Mouse (Mus musculus): ENCODE data around the gene Mgea5. TPM values are rescaled to one million over a fixed set of nuclear protein-coding genes. Genes with fewer than 3 reads are reported as not detected.

Gene Mgea5
- total RNA-seq, 4 experiments from 2014 or later = 142 to 157 (median 154) TPM

DNA sequence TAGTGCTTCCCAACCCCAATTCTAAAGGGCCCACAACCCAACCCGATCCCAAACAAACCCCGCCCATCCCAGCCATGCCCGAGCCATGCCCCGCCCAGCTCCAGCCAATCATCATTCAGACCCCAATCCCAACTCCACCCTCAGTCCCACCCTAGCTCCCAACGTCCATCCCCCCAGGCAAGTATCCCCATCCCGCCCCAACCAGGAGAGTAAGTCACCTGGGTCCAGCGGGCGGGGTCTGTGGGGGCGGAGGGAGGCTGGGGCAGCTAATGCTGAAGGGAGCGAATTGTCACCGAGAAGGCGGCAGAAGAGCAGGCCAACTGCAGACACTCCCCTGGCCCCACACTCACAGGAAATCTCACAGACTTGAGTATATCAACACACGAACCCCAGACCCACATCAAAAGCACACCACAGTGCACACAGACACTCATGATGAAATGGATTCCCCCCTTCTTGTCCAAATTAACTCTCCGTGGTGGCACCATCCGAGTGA lies 12.5 kb upstream of the Mgea5 start:
- DNase-seq (ENCODE audit: low spot score in 2 of 2) = no peak

DNA sequence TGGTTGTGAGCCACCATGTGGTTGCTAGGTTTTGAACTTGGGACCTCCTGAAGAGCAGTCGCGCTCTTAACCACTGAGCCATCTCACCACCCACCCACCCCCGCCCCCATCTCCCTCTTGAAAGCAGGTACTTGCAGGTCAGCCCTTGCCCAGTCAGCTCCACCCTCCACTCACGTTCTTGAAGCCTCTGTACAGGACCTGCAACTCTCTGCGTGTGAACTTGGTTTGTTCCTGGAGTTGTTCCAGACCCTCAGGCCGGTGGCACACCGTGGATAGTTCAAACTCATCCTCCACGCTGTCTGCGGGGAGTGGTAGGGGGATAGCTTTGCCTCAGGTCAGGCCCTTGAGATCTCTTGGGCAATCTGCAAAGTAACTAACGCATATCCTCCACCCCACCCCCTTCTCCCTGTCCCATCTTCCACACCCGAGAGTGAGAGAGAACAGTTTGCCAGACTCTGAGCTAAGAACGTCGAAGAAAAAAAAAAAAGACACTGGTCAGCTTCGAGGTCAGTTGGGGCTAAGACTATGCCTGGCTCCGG lies 11.8 kb upstream of the Mgea5 start:
- no peak for DNase-seq (ENCODE audit: low spot score in 2 of 2)

DNA sequence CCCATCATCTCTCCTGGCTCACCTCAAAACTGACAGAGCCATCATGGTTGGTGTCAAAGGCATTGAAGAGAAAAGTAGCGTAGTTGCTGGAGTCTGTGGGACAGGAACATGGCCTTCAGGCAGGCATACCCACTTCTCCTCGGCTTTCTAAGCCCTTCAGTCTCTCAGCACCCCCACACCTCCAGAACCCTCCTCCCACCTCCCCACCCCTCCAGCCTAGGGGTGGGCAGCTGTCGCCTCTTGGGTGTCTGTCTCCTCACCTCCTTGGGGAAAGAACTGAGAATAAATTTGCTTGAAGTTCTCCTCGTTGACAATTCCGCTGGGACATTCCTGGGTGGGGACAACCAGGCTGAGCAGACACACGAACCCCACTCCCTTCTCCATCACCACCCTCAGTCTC lies 11.1 kb upstream of the Mgea5 start:
- no peak for DNase-seq (ENCODE audit: low spot score in 2 of 2)

DNA sequence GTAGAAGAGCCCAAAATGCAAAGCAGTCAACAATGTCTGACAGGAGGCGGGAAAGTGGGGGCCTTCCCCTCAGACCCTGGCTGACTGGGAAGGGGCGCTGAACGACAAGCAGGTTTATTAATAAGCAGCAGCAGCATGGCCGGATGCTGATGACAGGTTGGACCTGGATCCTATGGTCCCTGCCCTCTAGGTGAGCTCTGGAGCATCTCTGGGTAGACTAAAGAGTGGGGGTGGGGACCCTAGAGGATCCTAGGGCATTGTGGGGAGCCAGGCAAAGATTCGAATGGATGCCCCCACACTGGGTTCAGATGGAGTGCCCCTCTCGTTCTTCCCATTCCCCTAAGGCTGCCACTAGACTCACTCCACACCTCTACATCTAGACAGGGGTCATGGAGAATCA lies 8.8 kb upstream of the Mgea5 start:
- no peak for DNase-seq (ENCODE audit: low spot score in 2 of 2)

DNA sequence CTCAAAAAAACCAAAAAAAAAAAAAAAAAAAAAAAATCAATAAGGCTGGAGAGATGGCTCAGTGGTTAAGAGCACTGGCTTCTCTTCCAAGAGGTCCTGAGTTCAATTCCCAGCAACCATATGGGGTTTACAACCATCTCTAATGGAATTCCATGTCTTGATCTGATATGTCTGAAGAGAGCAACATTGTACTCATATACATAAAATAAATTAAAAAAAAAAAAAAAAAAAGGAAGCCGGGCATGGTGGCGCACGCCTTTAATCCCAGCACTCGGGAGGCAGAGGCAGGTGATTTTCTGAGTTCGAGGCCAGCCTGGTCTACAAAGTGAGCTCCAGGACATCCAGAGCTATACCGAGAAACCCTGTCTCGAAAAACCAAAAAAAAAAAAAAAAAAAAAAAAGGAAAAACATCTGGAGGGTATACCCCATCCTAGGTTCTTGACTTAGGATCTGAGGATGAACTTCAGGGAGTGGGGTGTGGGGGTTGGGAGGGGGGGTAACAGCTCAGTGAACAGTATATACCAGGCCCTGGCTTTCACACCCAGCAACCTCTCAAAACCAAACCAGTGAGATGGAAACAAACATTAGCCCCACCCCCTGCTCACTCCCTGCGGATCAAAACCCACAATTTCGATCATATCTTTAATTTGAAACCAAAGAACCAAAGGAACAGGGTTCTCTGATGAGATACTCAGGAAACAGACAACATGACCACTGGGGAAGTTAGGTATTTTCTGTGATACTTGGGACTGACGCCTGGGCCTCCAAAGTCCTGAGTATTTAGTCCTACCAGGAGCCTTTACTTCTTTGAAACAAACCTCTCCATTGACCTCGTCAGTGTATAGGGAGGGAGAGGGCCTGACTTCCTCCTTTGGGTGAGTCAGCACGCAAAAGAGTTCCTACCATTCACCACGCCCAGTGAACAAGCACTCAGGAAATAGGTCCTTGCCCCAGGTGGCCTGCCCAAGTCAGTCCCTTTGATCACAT lies 6.5 kb upstream of the Mgea5 start:
- no peak for DNase-seq (ENCODE audit: low spot score in 2 of 2)

DNA sequence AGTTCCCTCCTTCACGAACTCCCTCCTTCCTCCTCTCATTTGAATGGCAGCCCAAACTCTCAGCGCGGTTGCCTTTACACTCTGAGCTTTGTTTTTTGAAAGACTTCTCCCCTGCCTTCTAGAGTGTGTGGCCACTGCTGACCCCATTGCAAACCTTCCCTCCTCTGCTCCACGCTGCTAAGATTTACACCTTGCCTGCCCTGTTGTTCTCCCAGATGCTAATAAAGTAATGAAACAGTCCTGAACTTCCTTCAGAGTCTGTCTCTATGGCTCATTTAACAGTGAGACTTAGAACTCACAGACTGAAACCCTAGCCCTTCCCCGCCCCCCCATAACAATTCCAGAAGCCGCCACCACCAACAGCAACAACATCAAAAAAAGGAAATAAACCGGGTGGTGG lies 5.7 kb upstream of the Mgea5 start:
- no peak for DNase-seq (ENCODE audit: low spot score in 2 of 2)

DNA sequence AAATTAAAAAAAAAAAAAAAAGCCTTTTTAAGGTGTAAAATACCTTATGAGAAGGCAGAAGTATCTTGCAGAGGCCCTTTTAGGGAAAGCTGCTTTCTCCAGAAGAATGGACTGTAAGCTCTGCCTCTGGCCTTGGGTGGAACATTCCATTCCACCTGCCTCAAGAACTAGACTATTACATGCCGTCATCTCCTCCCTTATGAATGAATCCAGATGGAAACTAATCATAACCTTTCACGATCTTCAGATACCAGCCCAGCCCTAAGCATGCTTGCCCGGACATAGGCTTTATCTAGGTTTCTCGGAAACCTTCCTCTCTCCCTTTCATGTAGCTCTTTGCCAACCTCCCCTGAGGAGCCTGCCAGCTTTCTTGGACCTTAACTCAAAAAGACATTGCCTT lies 4.7 kb upstream of the Mgea5 start:
- no peak for DNase-seq (ENCODE audit: low spot score in 2 of 2)

DNA sequence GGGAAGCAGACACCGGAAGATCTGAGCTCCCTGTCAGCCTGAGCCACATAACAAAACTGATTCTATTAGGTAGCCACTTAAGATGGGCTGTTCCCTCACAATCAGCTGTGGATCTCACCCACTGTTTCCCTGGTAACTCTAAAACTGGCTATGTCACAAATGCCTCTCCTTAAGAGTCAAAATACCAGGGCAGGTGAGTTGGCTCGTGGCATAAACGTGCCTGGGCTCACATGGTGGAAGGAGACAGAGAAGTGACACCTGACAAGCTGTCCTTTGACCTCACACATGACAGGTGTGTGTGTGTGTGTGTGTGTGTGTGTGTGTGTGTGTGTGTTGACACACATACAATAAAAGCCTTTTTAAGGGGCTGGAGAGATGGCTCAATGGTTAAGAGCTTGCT lies 3.8 kb upstream of the Mgea5 start:
- no peak for DNase-seq (ENCODE audit: low spot score in 2 of 2)

DNA sequence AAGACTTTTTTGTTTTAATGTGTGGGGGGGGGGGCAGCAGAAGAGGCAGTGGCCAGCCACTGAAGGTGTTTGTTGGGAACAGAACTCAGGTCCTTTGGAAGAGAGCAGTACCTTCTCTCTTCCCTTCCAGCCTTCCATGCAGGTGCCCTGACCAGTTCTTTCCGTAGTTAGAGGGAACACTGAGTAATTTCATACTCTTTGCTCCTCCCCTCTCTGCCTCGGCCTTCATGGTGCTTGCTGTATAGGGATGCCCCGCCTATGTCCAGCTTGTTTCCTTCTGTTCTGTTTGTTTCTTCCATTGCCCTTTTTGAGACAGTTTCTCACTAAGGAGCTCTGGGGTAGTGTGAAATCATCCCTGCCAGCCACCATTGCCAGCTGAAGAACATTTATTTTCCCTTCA lies 1.8 kb upstream of the Mgea5 start:
- DNase-seq (ENCODE audit: low spot score in 2 of 2) = no peak

DNA sequence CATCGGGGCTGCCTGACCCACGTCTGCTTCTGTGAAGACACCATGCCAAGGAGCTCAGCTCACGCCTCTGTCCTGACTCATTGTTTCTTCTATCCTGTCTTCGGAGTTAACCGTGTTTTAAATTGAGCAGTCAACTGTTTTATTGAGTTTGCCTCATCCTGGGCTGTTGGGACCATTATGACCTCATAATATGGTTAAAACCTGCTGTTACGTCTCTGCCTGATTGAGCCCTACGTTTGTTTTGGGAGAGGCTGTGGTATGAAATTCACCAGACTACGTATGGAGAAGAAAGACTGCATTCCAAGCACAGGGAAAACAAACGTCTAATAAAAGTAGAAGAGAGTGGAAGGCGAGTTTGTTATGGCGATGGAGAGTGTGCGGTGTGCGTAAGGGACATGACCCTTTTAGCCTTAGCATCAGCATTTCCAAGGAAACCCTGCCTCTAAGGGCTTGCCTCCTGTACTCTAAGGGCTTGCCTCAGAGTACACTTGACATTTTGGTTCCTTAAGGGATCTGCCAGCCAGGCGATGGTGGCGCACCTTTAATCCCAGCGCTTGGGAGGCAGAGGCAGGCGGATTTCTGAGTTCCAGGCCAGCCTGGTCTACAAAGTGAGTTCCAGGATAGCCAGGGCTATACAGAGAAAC lies 418 bp upstream of the Mgea5 start:
- no peak for DNase-seq (ENCODE audit: low spot score in 2 of 2)

DNA sequence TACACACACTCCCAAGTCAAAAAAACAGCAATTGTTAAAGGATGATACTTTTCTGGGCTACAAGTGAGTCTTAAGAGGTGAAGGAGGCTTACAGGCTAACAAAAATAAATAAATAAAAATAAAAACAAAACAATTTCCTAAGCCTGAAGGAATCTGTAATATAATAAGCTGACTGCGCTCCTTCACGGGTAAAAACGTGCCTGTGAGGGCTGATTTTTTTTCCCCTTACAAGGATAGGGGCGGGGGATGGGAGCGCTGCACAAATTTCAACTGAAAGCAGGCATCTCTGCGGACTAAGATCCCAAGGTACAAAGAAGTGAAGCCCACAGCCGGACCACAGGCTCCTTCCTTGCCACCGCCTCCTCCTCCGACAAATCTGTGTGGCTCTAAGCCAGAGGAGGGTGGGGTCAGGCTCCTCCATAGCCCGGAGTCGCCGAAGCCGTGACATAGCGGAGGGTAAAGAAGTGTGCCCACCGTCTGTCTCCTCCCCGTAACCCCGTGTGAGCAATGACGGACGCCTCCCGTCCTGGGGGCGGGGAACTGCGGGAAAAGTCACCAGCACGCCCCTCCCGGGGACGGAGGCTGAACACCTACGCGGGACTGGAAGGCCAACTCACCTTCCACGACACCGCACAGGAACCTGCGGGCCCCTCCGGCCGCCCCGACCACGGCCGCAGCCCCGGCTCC lies 1.2 kb downstream of the Mgea5 start:
- peak; percentile 53 to 59 for DNase-seq (ENCODE audit: low spot score in 2 of 2)

DNA sequence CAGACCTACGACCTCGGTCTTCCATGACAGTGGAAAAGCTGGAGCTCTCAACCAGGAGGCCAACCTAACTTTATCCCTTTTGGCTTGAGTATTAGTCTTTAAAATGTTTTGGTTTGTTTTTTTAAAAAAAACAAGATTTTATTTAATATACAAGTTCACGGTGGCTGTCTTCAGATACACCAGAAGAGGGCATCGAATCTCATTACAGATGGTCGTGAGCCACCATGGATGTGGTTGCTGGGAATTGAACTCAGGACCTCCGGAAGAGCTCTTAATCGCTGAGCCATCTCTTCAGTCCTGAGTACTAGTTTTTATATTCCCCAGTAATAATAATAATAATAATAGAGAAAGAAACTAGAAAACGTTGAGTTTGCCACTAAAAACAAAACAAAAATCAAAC lies 2.0 kb downstream of the Mgea5 start:
- no peak for DNase-seq (ENCODE audit: low spot score in 2 of 2)

DNA sequence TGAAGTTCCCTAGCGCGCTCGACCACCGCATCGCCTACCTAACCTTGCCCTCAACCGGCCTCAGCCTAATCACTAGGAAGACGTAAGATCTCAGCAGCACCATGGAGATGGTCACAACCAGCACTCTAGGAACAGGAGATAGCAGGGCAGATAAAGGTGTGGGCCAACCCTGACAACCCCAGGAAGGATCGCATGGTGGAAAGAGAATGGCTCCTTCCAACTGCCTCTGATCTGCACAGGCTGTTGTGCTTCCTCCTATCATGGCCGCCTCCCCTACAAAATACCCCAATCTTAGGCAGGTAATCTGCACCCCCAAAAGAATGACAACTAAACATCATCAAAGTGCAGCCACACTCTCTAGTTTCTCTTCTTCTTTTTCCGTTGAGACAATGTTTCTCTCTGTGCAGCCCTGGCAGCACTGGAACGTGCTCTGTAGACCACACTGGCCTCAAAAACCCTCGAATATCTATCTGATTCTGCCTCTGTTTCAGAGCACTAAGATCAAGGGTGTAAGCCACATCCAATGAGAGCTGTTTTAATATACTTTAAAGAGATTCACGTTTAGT lies 3.2 kb downstream of the Mgea5 start:
- DNase-seq (ENCODE audit: low spot score in 2 of 2) = no peak

DNA sequence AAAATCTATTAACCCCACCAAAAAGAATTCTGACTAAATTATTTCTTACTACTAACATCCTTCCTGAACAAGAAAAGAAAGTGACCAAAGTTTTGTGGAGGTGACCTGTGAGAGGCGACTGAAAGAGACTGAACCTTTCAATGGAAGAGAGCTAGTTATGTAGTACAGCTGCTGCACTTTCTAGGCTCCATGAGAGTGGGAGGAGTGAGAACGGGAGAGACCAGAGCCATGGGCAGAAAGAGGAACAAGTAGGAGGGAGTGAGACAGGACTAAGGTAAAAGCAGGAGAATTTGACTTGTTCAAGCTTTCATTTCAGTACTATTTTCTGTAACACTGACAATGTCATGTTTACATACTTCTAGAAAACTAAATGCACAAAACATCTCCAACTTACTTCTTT lies 8.2 kb downstream of the Mgea5 start:
- DNase-seq (ENCODE audit: low spot score in 2 of 2) = no peak

DNA sequence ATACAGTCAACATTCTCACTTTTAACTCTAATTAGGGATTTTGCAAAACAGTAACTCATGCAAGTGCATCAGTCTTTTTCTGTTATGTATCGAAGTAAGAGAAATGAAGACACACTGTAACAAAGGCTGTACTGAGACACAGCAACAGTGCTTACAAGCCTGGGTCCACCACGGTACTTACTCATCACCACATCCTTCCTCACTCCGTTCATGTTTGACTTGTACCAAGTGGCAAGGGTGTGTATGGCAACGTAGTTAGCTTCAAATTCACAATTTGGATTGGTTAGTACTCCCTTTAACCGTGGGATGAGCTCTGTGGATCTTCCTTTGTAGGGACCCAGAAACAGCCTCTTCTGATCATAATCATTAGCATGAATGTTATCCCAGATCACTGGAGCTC lies 12.1 kb downstream of the Mgea5 start:
- no peak for DNase-seq (ENCODE audit: low spot score in 2 of 2)

DNA sequence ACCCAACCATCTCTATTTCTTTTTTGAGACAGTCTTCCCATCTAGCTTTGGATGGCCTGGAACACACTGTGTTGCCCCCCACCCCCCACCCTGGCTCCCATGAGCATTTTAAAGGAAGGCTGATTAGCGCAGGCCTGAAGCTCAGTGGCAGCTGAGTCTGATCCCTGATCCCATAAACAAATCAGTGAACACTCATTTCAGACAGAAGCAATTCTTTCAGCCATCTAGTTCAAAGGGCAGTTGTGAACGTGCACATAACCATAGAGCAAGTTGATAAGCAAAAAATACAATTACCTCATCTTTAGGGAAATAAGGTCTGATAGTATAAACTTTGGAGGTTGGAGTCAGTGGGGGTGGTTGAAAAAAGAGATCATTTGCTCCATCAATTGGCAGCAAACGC lies 22.8 kb downstream of the Mgea5 start:
- no peak for DNase-seq (ENCODE audit: low spot score in 2 of 2)

DNA sequence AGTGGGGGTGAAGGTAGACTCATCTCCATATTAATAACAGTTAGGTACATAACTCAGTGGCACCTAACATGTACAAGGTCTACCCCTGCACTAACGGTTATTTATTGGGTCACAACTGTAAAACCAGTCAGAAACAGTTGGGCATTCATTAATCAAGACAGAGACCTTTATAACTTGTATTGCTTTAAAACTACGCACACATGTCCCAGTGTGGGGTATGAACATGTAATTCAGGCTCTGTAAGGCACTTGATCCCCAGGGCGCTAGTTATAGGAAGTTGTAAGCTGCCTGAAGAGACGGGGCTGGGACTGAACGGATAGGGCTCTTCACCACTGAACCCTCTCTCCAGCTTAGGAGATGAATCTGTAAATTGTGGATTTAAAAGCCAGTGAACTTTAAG lies 25.0 kb downstream of the Mgea5 start:
- DNase-seq (ENCODE audit: low spot score in 2 of 2) = no peak

DNA sequence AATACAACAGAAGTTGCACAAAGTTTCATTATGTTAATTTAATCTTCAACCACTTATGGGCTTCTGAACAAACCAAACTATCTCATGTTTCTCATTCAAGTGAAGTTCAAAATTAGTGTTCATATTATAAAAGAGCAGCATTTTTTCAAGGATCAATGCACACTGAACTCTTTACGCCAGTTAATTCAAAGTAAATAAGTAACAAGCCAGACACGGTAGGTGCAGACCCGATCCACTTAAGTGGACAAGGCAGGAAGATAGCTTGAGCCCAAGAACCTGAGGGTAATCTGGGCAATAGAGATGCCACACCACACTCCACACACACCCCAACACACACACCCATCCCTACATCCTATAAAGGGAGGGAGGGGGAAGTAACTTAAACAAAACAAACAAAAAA lies 30.1 kb downstream of the Mgea5 start:
- DNase-seq (ENCODE audit: low spot score in 2 of 2) = no peak

DNA sequence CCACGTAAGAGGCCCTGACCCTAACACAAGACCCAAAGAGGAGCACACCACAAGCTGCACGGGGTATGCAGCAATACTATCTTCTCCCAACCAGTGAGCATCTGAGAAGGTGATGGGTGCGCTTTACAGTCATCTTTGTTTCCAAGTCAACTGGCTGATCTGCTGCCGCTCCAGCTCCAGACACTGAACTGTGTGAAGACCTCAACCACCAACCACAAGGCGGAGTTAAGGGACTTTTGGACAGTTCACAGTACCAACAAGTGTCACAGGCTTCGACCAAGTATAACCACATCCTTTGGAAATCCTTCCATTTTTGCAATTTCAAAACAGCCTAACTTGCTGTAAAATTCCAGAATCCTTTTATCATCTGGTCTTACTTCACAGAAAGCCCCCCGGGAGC lies 31.8 kb downstream of the Mgea5 start:
- DNase-seq (ENCODE audit: low spot score in 2 of 2) = no peak

DNA sequence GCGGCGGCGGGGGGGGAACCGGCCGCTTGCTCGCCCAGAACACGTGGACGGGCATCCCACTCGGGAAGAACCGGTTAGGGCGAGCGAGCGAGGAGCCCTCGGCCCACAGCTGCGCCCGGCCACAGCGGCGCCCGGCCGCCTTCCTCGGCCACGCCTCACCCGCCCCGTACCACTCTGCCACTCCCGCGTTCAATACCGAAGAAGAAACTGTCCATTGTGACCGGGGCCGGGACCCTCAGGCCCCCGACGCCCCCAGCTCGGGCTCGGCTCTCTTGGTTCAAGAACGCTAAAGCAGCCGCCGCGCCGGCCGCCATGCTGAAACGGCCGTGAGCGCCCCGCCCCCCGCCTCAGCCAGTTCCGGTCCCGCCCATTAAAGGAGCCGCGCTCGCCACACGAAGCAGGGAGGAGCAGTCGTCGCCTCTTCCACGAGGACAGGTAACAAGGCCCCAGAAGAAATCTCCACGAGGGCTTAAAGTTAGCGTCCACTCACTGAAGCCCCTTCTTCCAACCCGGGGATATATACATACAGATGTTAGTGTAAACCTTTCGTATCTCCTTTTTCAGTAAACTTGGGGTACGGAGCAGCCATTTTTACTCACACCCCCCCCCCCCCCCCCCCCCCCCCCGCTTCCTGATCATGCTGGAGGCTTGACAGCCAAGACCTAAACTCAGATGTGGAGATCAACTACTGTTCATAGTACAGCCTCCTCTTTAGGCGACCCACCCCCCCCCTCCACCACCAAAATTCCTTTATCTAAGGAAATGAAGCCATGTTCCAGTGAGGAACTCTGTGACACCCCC lies 34.2 kb downstream of the Mgea5 start, which contains the start of gene Npm3:
TSS of gene Npm3 (minus strand) at position 349 of the 801 bp plus-strand sequence.
- DNase-seq (ENCODE audit: low spot score in 2 of 2) = peak; percentile 64
